Mouse (Mus musculus): Measurements from ENCODE around the gene Ghr. TPM values are rescaled to one million over a fixed set of nuclear protein-coding genes. Genes with fewer than 3 reads are reported as not detected.

Ghr gene
- polyA plus RNA-seq, 1 experiment from 2014 or later = 73.1 TPM

DNA sequence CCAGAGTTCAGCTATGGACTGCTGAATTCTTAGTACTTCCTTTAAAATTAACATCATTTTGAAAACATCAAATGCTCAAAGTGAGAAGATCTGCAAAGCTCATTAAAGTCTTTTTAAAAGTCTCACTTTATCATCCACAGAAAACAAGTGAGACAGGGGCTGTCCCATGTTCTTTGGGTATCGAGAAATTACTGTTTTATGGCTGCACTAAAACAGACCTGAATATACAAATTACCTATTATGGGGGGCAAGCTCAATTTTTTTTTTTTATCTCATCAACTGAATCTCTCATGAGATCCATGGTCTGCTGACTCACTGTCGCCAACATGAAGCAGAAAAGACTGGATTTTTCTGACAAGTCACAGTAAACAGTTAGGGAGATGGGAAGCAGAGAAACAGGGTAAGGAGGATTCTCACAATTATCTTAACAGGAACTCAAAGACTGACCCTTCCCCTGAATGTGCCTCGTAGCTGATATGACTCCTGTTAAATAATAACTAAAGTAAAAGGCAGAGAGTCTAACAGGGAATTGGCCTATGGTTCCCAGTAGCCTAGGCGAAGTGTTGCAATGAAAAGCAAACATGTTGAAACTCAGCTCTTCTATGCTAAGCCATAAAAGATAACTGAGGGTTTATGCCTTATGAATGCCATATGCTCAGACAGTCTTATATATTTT lies 18.3 kb upstream of the Ghr start:
- Histone ChIP-seq H3K4me2 (ENCODE audit: low read length) (no peak overlapping the region), H3K4me1 (ENCODE audit: control insufficient read depth in 2 of 2, insufficient read depth in 2 of 2, low read length in 2 of 2) (no peaks in the 10 kb centered on the region; a peak in 1 of 4 replicates), H3K36me3 (ENCODE audit: control insufficient read depth, insufficient read depth, low read length) (no peaks in the 10 kb centered on the region), H3K9ac (ENCODE audit: low read length) (no peak overlapping the region), H3K27ac (replicated peaks in 1 of 2; ENCODE audit: control insufficient read depth in 1 of 2, insufficient read depth in 1 of 2, low read depth in 2 of 2, low read length in 2 of 2) (no peak overlapping the region), H3K9me3 (ENCODE audit: control insufficient read depth, low read length) (no peaks in the 10 kb centered on the region), H3K27me3 (ENCODE audit: control insufficient read depth, insufficient read depth, low read length) (no peaks in the 10 kb centered on the region), H3K4me3 (ENCODE audit: control insufficient read depth in 1 of 2, insufficient read depth in 1 of 2, low read depth in 1 of 2, low read length in 2 of 2) (no peak overlapping the region)
- no peak for ATAC-seq (ENCODE audit: insufficient number of reproducible peaks, insufficient read depth, low FRiP score, low read depth)
- WGBS = 69% methylated on average over 4 of the region's 4 CpGs

- no peak for ATAC-seq (ENCODE audit: insufficient number of reproducible peaks, insufficient read depth, low FRiP score, low read depth)
- H3K36me3 ChIP-seq (ENCODE audit: control insufficient read depth, insufficient read depth, low read length) = no peaks in the 10 kb centered on the region
- H3K4me3 ChIP-seq (ENCODE audit: control insufficient read depth in 1 of 2, insufficient read depth in 1 of 2, low read depth in 1 of 2, low read length in 2 of 2) = no peak overlapping the region
- H3K27me3 ChIP-seq (ENCODE audit: control insufficient read depth, insufficient read depth, low read length) = no peaks in the 10 kb centered on the region
- WGBS = 75% methylated on average over 2 of the region's 2 CpGs
- H3K4me2 ChIP-seq (ENCODE audit: low read length) = no peak overlapping the region
- no peak overlapping the region for H3K9ac ChIP-seq (ENCODE audit: low read length)
- peaks cover 5 to 6% of the 10 kb centered on the region in 2 experiments; a peak in 3 of 4 replicates for H3K4me1 ChIP-seq (ENCODE audit: control insufficient read depth in 2 of 2, insufficient read depth in 2 of 2, low read length in 2 of 2)
- H3K9me3 ChIP-seq (ENCODE audit: control insufficient read depth, low read length) = no peaks in the 10 kb centered on the region
- H3K27ac ChIP-seq (replicated peaks in 1 of 2; ENCODE audit: control insufficient read depth in 1 of 2, insufficient read depth in 1 of 2, low read depth in 2 of 2, low read length in 2 of 2) = no peak overlapping the region
Measured at GRCm38 (mm10) chr15:3587879-3588278, 4.6 kb upstream of the Ghr start.

GRCm38 (mm10) chr15:3584361-3584760 lies 1.1 kb upstream of the Ghr start:
- Histone ChIP-seq H3K9me3 (ENCODE audit: control insufficient read depth, low read length) (no peaks in the 10 kb centered on the region), H3K9ac (ENCODE audit: low read length) (no peak overlapping the region)
- WGBS = 20% methylated on average over 4 of the region's 4 CpGs

DNA sequence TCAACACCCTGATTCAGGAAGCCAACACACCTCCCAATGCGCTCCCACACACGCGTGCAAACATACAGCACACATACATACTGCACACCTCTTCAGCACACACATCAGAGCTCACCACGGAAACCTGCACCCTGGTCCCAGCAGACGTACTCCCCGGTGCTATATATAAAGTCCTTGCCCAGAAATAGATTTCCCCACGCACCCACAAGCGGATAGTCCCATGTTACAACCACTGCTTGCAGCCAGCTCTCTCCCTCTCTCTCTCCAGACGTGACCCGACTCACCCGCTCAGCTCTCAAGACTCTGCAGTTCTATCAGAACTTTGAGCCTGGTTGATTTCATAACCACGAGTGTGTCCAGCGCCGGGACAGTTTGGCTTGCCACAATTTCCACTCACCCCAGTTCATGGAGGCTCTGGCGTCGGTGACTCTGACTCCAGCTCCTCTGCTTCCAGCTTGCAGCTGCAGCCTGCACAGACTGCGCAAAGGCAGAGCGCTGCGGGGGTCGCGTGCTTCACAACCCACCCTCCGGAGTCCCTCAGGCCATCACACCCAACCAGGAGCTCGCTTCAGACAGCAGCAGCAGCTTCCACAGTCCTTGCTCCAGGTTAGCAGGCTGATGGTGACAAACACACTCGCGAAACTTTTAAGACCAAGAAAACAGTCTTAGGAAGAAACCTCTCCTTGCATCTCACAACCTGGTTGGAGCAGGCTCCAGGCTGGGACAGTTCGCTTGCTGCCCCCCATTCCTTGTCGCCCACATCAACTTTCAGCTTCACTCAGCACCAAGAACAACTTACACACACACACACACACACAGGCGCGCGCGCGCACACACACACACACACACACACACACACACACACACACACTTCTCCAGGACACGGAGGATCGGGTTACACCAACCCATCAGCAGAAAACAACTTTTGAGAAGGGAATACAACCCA lies 1.2 kb downstream of the Ghr start:
- Histone ChIP-seq H3K9ac (ENCODE audit: low read length) (peak overlapping the region; percentile 80), H3K4me2 (ENCODE audit: low read length) (peak overlapping the region; percentile 83), H3K27me3 (ENCODE audit: control insufficient read depth, insufficient read depth, low read length) (no peaks in the 10 kb centered on the region), H3K27ac (replicated peaks in 1 of 2; ENCODE audit: control insufficient read depth in 1 of 2, insufficient read depth in 1 of 2, low read depth in 2 of 2, low read length in 2 of 2) (peak overlapping the region; percentile 84 to 92), H3K36me3 (ENCODE audit: control insufficient read depth, insufficient read depth, low read length) (no peaks in the 10 kb centered on the region), H3K4me1 (ENCODE audit: control insufficient read depth in 2 of 2, insufficient read depth in 2 of 2, low read length in 2 of 2) (peaks cover 5 to 17% of the 10 kb centered on the region in 2 experiments), H3K9me3 (ENCODE audit: control insufficient read depth, low read length) (no peaks in the 10 kb centered on the region), H3K4me3 (ENCODE audit: control insufficient read depth in 1 of 2, insufficient read depth in 1 of 2, low read depth in 1 of 2, low read length in 2 of 2) (peak overlapping the region; percentile 76 to 78)
- ATAC-seq (ENCODE audit: insufficient number of reproducible peaks, insufficient read depth, low FRiP score, low read depth) = peak; percentile 48
- WGBS = 1% methylated on average over 34 of the region's 34 CpGs

More at GRCm38 (mm10) chr15:3584361-3584760, 1.1 kb upstream of the Ghr start:
- 0 out of 4 replicates have a peak overlapping the region, but pooled peaks of 1 of the 2 experiments have one; percentile 8 for H3K27ac ChIP-seq (replicated peaks in 1 of 2; ENCODE audit: control insufficient read depth in 1 of 2, insufficient read depth in 1 of 2, low read depth in 2 of 2, low read length in 2 of 2)
- ATAC-seq (ENCODE audit: insufficient number of reproducible peaks, insufficient read depth, low FRiP score, low read depth) = no peak
- H3K4me2 ChIP-seq (ENCODE audit: low read length) = no peak overlapping the region
- no peak overlapping the region for H3K4me3 ChIP-seq (ENCODE audit: control insufficient read depth in 1 of 2, insufficient read depth in 1 of 2, low read depth in 1 of 2, low read length in 2 of 2)
- H3K4me1 ChIP-seq (ENCODE audit: control insufficient read depth in 2 of 2, insufficient read depth in 2 of 2, low read length in 2 of 2) = peaks cover 5 to 17% of the 10 kb centered on the region in 2 experiments
- H3K27me3 ChIP-seq (ENCODE audit: control insufficient read depth, insufficient read depth, low read length) = no peaks in the 10 kb centered on the region
- H3K36me3 ChIP-seq (ENCODE audit: control insufficient read depth, insufficient read depth, low read length) = no peaks in the 10 kb centered on the region

GRCm38 (mm10) chr15:3581337-3581736 lies 2.0 kb downstream of the Ghr start:
- 3% methylated on average over 3 of the region's 3 CpGs for WGBS
- peak overlapping the region; percentile 80 for H3K9ac ChIP-seq (ENCODE audit: low read length)
- peak overlapping the region; percentile 76 to 78 for H3K4me3 ChIP-seq (ENCODE audit: control insufficient read depth in 1 of 2, insufficient read depth in 1 of 2, low read depth in 1 of 2, low read length in 2 of 2)
- peak overlapping the region; percentile 84 to 92 for H3K27ac ChIP-seq (replicated peaks in 1 of 2; ENCODE audit: control insufficient read depth in 1 of 2, insufficient read depth in 1 of 2, low read depth in 2 of 2, low read length in 2 of 2)
- no peak for ATAC-seq (ENCODE audit: insufficient number of reproducible peaks, insufficient read depth, low FRiP score, low read depth)
- H3K4me2 ChIP-seq (ENCODE audit: low read length) = peak overlapping the region; percentile 83
- H3K4me1 ChIP-seq (ENCODE audit: control insufficient read depth in 2 of 2, insufficient read depth in 2 of 2, low read length in 2 of 2) = peaks cover 5 to 17% of the 10 kb centered on the region in 2 experiments
- H3K27me3 ChIP-seq (ENCODE audit: control insufficient read depth, insufficient read depth, low read length) = no peaks in the 10 kb centered on the region
- H3K9me3 ChIP-seq (ENCODE audit: control insufficient read depth, low read length) = no peaks in the 10 kb centered on the region
- H3K36me3 ChIP-seq (ENCODE audit: control insufficient read depth, insufficient read depth, low read length) = no peaks in the 10 kb centered on the region

- Histone ChIP-seq H3K4me3 (ENCODE audit: control insufficient read depth in 1 of 2, insufficient read depth in 1 of 2, low read depth in 1 of 2, low read length in 2 of 2) (peak overlapping the region in 1 of 2 experiments; percentile 21; a peak in 1 of 4 replicates), H3K9ac (ENCODE audit: low read length) (no peak overlapping the region; the same call in 1 of the 2 replicates), H3K36me3 (ENCODE audit: control insufficient read depth, insufficient read depth, low read length) (no peaks in the 10 kb centered on the region), H3K9me3 (ENCODE audit: control insufficient read depth, low read length) (no peaks in the 10 kb centered on the region), H3K4me2 (ENCODE audit: low read length) (peak overlapping the region; percentile 83), H3K27me3 (ENCODE audit: control insufficient read depth, insufficient read depth, low read length) (no peaks in the 10 kb centered on the region), H3K4me1 (ENCODE audit: control insufficient read depth in 2 of 2, insufficient read depth in 2 of 2, low read length in 2 of 2) (peaks cover 5 to 17% of the 10 kb centered on the region in 2 experiments), H3K27ac (replicated peaks in 1 of 2; ENCODE audit: control insufficient read depth in 1 of 2, insufficient read depth in 1 of 2, low read depth in 2 of 2, low read length in 2 of 2) (0 out of 4 replicates have a peak overlapping the region, but pooled peaks of 1 of the 2 experiments have one; percentile 29)
- ATAC-seq (ENCODE audit: insufficient number of reproducible peaks, insufficient read depth, low FRiP score, low read depth) = no peak
- 67% methylated on average over 2 of the region's 2 CpGs for WGBS
Measured at GRCm38 (mm10) chr15:3580216-3580615, 3.1 kb downstream of the Ghr start.

DNA sequence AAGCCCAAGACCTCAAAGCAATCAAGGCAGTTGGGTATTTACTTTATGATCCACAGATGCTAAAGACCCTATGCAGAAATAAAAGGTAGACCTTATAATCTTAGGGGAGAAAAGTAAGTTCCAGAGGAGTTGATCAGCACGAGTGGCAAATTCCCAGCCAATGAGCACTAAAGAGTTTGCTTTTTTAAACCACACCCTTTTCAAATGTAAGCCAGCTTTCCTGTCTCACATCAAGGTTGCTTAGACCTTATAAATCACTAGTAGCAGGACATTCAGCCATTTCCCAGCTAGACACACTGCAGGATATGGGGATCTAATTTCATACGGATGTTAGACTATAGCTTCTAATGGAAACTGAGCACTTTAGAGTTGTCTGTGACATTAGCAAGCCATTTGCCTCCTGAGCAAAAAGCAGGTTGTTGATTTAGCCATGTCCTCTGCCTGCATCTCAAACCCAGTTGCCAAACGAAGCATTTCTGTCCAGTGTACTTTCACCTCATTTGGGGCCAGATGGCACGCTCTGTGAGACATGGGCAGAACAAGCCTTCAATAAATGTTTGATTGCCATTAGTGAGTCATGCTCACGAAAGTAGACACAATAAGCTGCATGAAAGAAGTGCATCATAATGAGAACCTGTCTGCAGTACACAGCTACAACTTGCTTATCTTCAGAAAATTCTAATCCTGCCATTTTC lies 4.9 kb downstream of the Ghr start:
- H3K4me1 ChIP-seq (ENCODE audit: control insufficient read depth in 2 of 2, insufficient read depth in 2 of 2, low read length in 2 of 2) = peaks cover 0 to 12% of the 10 kb centered on the region in 2 experiments; a peak in 2 of 4 replicates
- no peak overlapping the region for H3K9ac ChIP-seq (ENCODE audit: low read length)
- no peaks in the 10 kb centered on the region for H3K36me3 ChIP-seq (ENCODE audit: control insufficient read depth, insufficient read depth, low read length)
- H3K27me3 ChIP-seq (ENCODE audit: control insufficient read depth, insufficient read depth, low read length) = no peaks in the 10 kb centered on the region
- no peak overlapping the region for H3K4me2 ChIP-seq (ENCODE audit: low read length)
- ATAC-seq (ENCODE audit: insufficient number of reproducible peaks, insufficient read depth, low FRiP score, low read depth) = no peak
- H3K9me3 ChIP-seq (ENCODE audit: control insufficient read depth, low read length) = no peaks in the 10 kb centered on the region
- no peak overlapping the region for H3K27ac ChIP-seq (replicated peaks in 1 of 2; ENCODE audit: control insufficient read depth in 1 of 2, insufficient read depth in 1 of 2, low read depth in 2 of 2, low read length in 2 of 2)
- H3K4me3 ChIP-seq (ENCODE audit: control insufficient read depth in 1 of 2, insufficient read depth in 1 of 2, low read depth in 1 of 2, low read length in 2 of 2) = no peak overlapping the region
- 78% methylated on average over 5 of the region's 5 CpGs for WGBS

Measured in heart, embryonic 14.5 days (tissue).